Mouse (Mus musculus): ENCODE results near the gene Olfr54. TPM values are rescaled to one million over a fixed set of nuclear protein-coding genes. Genes with fewer than 3 reads are reported as not detected.

Gene Olfr54
- total and polyA plus RNA-seq, 3 experiments, result not detected

Other genes with a start within 250 kb of the Olfr54 start
- gene Zfp354c, start 186.5 kb upstream of the Olfr54 start, total RNA-seq (2012; rRNA removed), result 1.1 and 1.4 TPM in 2 replicates
- gene Zfp354c, start 186.5 kb upstream of the Olfr54 start, total RNA-seq (2014; rRNA removed), result 1.9 and 2.1 TPM in 2 replicates
- 2.2 TPM in 2 replicates for gene Zfp354c, start 186.5 kb upstream of the Olfr54 start, polyA plus RNA-seq (2012; ENCODE audit: insufficient read length, low read depth)
- not detected in 2 replicates for gene Zfp879, start 172.7 kb upstream of the Olfr54 start, total RNA-seq (2012; rRNA removed)
- not detected in 2 replicates for gene Zfp879, start 172.7 kb upstream of the Olfr54 start, total RNA-seq (2014; rRNA removed)
- gene Zfp879, start 172.7 kb upstream of the Olfr54 start, polyA plus RNA-seq (2012; ENCODE audit: insufficient read length, low read depth), result not detected in 2 replicates
- gene Grm6, start 163.6 kb upstream of the Olfr54 start, total RNA-seq (2012; rRNA removed), result 0.08 and 0.21 TPM in 2 replicates
- gene Grm6, start 163.6 kb upstream of the Olfr54 start, total RNA-seq (2014; rRNA removed), result 0.23 and 0.42 TPM in 2 replicates
- 0.74 and 1.0 TPM in 2 replicates for gene Grm6, start 163.6 kb upstream of the Olfr54 start, polyA plus RNA-seq (2012; ENCODE audit: insufficient read length, low read depth)
- gene Zfp454, start 126.6 kb upstream of the Olfr54 start, total RNA-seq (2012; rRNA removed), result not detected in 2 replicates
- gene Zfp454, start 126.6 kb upstream of the Olfr54 start, total RNA-seq (2014; rRNA removed), result not detected in 2 replicates
- gene Zfp454, start 126.6 kb upstream of the Olfr54 start, polyA plus RNA-seq (2012; ENCODE audit: insufficient read length, low read depth), result not detected in 2 replicates
- not detected in 2 replicates for gene Zfp2, start 98.1 kb upstream of the Olfr54 start, total RNA-seq (2012; rRNA removed)
- gene Zfp2, start 98.1 kb upstream of the Olfr54 start, total RNA-seq (2014; rRNA removed), result not detected in 2 replicates
- gene Zfp2, start 98.1 kb upstream of the Olfr54 start, polyA plus RNA-seq (2012; ENCODE audit: insufficient read length, low read depth), result not detected in 2 replicates
- gene Zfp354b, start 82.6 kb upstream of the Olfr54 start, total RNA-seq (2012; rRNA removed), result not detected in 2 replicates
- gene Zfp354b, start 82.6 kb upstream of the Olfr54 start, total RNA-seq (2014; rRNA removed), result not detected in 2 replicates
- gene Zfp354b, start 82.6 kb upstream of the Olfr54 start, polyA plus RNA-seq (2012; ENCODE audit: insufficient read length, low read depth), result not detected in 2 replicates
- gene 4933414I15Rik, start 70.5 kb upstream of the Olfr54 start, total RNA-seq (2012; rRNA removed), result not detected in 2 replicates
- gene 4933414I15Rik, start 70.5 kb upstream of the Olfr54 start, total RNA-seq (2014; rRNA removed), result not detected in 2 replicates
- not detected in 2 replicates for gene 4933414I15Rik, start 70.5 kb upstream of the Olfr54 start, polyA plus RNA-seq (2012; ENCODE audit: insufficient read length, low read depth)
- not detected in 2 replicates for gene Prop1, start 60.5 kb upstream of the Olfr54 start, total RNA-seq (2012; rRNA removed)
- gene Prop1, start 60.5 kb upstream of the Olfr54 start, total RNA-seq (2014; rRNA removed), result not detected in 2 replicates
- gene Prop1, start 60.5 kb upstream of the Olfr54 start, polyA plus RNA-seq (2012; ENCODE audit: insufficient read length, low read depth), result not detected in 2 replicates
- not detected in 2 replicates for gene Olfr1378, start 47.7 kb upstream of the Olfr54 start, total RNA-seq (2012; rRNA removed)
- gene Olfr1378, start 47.7 kb upstream of the Olfr54 start, total RNA-seq (2014; rRNA removed), result not detected in 2 replicates
- not detected in 2 replicates for gene Olfr1378, start 47.7 kb upstream of the Olfr54 start, polyA plus RNA-seq (2012; ENCODE audit: insufficient read length, low read depth)
- not detected in 2 replicates for gene Olfr1377, start 32.3 kb upstream of the Olfr54 start, total RNA-seq (2012; rRNA removed)
- gene Olfr1377, start 32.3 kb upstream of the Olfr54 start, total RNA-seq (2014; rRNA removed), result not detected in 2 replicates
- gene Olfr1377, start 32.3 kb upstream of the Olfr54 start, polyA plus RNA-seq (2012; ENCODE audit: insufficient read length, low read depth), result not detected in 2 replicates
- not detected in 2 replicates for gene Olfr51, start 10.6 kb upstream of the Olfr54 start, total RNA-seq (2012; rRNA removed)
- gene Olfr51, start 10.6 kb upstream of the Olfr54 start, total RNA-seq (2014; rRNA removed), result not detected in 2 replicates
- gene Olfr51, start 10.6 kb upstream of the Olfr54 start, polyA plus RNA-seq (2012; ENCODE audit: insufficient read length, low read depth), result not detected in 2 replicates
- not detected in 2 replicates for gene Olfr1375, start 33.9 kb downstream of the Olfr54 start, total RNA-seq (2012; rRNA removed)
- gene Olfr1375, start 33.9 kb downstream of the Olfr54 start, total RNA-seq (2014; rRNA removed), result not detected in 2 replicates
- gene Olfr1375, start 33.9 kb downstream of the Olfr54 start, polyA plus RNA-seq (2012; ENCODE audit: insufficient read length, low read depth), result not detected in 2 replicates
- gene Zfp354a, start 45.0 kb downstream of the Olfr54 start, total RNA-seq (2012; rRNA removed), result not detected in 2 replicates
- gene Zfp354a, start 45.0 kb downstream of the Olfr54 start, total RNA-seq (2014; rRNA removed), result not detected in 2 replicates
- not detected in 2 replicates for gene Zfp354a, start 45.0 kb downstream of the Olfr54 start, polyA plus RNA-seq (2012; ENCODE audit: insufficient read length, low read depth)
- 5.9 and 6.5 TPM in 2 replicates for gene Gm12569, start 206.2 kb downstream of the Olfr54 start, total RNA-seq (2012; rRNA removed)
- 2.1 and 2.9 TPM in 2 replicates for gene Gm12569, start 206.2 kb downstream of the Olfr54 start, total RNA-seq (2014; rRNA removed)
- 2.0 and 2.6 TPM in 2 replicates for gene Gm12569, start 206.2 kb downstream of the Olfr54 start, polyA plus RNA-seq (2012; ENCODE audit: insufficient read length, low read depth)
- gene Clk4, start 247.5 kb downstream of the Olfr54 start, total RNA-seq (2012; rRNA removed), result 70.5 and 72.2 TPM in 2 replicates
- 93.4 and 105 TPM in 2 replicates for gene Clk4, start 247.5 kb downstream of the Olfr54 start, total RNA-seq (2014; rRNA removed)
- gene Clk4, start 247.5 kb downstream of the Olfr54 start, polyA plus RNA-seq (2012; ENCODE audit: insufficient read length, low read depth), result 64.1 and 70.8 TPM in 2 replicates
- 0.25 and 0.34 TPM in 2 replicates for gene BC049762, start 248.8 kb downstream of the Olfr54 start, total RNA-seq (2012; rRNA removed)
- 0.36 TPM in 1 of 2 replicates, not detected in the other for gene BC049762, start 248.8 kb downstream of the Olfr54 start, total RNA-seq (2014; rRNA removed)
- gene BC049762, start 248.8 kb downstream of the Olfr54 start, polyA plus RNA-seq (2012; ENCODE audit: insufficient read length, low read depth), result 0.31 and 0.38 TPM in 2 replicates